Mouse (Mus musculus): ENCODE results near the gene Emsy. TPM values are rescaled to one million over a fixed set of nuclear protein-coding genes. Genes with fewer than 3 reads are reported as not detected.

Emsy gene
- polyA plus RNA-seq, 1 experiment from 2014 or later: 64.3 TPM

DNA sequence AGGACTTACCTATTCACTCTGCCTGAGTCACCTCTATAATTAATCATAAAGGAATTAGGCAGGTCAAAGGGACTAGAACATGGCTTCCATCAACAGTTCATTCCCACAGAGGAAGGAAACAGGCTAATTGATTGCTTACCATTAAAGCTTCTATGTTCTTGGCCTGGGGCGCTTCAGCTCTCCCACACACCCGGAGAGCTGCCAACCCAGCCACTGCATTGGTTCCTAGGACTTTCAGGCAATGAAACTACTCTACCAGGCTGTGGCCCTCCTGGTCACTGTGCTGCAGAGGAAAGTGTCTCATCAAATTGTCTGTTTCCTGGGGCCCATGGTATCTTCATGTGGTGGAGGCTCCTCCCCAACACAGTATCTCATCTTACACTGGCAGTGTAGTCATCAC lies 20.9 kb upstream of the Emsy start:
- H3K9ac ChIP-seq (ENCODE audit: low read length): no peak overlapping the region
- H3K27me3 ChIP-seq (ENCODE audit: control insufficient read depth, insufficient read depth, low read length): no peaks in the 10 kb centered on the region
- H3K4me1 ChIP-seq (ENCODE audit: control insufficient read depth, insufficient read depth, low read length): peaks cover 4% of the 10 kb centered on the region; the same call in 1 of the 2 replicates
- H3K4me2 ChIP-seq (ENCODE audit: low read depth, severe bottlenecking): no peak overlapping the region
- H3K9me3 ChIP-seq (ENCODE audit: control insufficient read depth, low read length): no peaks in the 10 kb centered on the region
- no peak overlapping the region for H3K27ac ChIP-seq (replicated peaks; ENCODE audit: low read depth, low read length)
- no peak for ATAC-seq (ENCODE audit: insufficient number of reproducible peaks, low FRiP score, low TSS enrichment, low read depth)
- H3K36me3 ChIP-seq (ENCODE audit: control insufficient read depth, insufficient read depth, low read length): no peaks in the 10 kb centered on the region
- DNase-seq (ENCODE audit: low spot score): no peak
- 29% methylated on average over 2 of the region's 2 CpGs for WGBS
- no peak overlapping the region for H3K4me3 ChIP-seq (ENCODE audit: low read depth, low read length)

DNA sequence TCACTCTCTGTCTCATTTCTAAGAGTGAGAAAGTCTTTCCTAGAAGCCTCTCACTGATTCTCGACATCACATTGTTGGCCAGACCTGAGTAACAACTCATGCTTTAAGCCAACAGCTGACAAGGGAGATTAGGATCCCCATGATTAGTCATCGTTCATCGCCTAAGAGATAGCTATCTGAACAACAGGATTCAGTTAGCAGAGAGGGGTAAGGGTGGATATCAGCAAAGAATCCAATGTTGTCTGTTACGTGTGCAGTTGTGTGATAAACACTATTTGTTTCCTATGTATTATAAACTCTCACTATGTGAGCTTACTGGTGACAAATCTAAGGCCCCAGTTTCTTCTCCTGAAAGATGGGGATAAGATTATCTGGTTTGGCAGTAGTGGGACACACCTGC lies 17.8 kb upstream of the Emsy start:
- H3K4me1 ChIP-seq (ENCODE audit: control insufficient read depth, insufficient read depth, low read length): peaks cover 14% of the 10 kb centered on the region
- no peak overlapping the region for H3K27ac ChIP-seq (replicated peaks; ENCODE audit: low read depth, low read length)
- H3K36me3 ChIP-seq (ENCODE audit: control insufficient read depth, insufficient read depth, low read length): no peaks in the 10 kb centered on the region
- no peaks in the 10 kb centered on the region for H3K27me3 ChIP-seq (ENCODE audit: control insufficient read depth, insufficient read depth, low read length)
- no peak overlapping the region for H3K9ac ChIP-seq (ENCODE audit: low read length)
- no peak for DNase-seq (ENCODE audit: low spot score)
- no peak overlapping the region for H3K4me2 ChIP-seq (ENCODE audit: low read depth, severe bottlenecking)
- H3K9me3 ChIP-seq (ENCODE audit: control insufficient read depth, low read length): no peaks in the 10 kb centered on the region
- WGBS: 81% methylated on average over 4 of the region's 4 CpGs
- H3K4me3 ChIP-seq (ENCODE audit: low read depth, low read length): no peak overlapping the region
- no peak for ATAC-seq (ENCODE audit: insufficient number of reproducible peaks, low FRiP score, low TSS enrichment, low read depth)

DNA sequence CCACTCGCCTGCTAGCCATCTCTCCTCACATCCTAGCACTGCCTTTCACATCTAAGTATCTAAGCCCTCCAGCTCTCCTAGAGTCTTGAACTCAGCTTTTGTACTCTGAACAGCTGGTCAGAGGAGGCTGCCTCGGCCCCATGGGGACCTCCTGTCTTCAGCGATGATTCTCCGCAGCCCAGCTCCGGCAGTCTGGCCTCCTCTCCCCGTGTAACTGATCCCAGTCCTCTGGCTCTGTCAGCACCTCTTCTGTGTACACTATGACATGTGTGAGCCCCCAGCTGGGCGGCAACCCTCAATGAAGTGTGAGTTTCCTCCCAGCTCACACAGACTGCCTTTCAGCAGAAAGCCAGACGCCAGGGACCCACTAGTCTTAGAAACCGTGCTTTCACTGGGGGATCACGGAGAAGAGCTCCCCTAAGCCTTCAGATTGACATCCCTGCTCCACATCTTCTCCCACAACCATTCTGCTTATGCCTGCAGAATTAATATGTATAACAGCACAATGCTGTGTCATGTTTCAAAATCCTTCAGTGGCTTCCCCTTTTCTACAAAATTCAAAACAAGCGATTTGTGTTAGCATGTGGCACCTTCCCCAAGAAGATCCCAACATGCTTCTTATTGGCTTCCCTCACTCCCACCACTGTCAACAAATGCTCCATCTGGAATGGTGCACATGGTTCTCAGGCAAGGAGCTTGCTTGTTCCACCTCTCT lies 15.8 kb upstream of the Emsy start:
- H3K27me3 ChIP-seq (ENCODE audit: control insufficient read depth, insufficient read depth, low read length): no peaks in the 10 kb centered on the region
- WGBS: 41% methylated on average over 11 of the region's 11 CpGs
- peaks cover 17% of the 10 kb centered on the region for H3K4me1 ChIP-seq (ENCODE audit: control insufficient read depth, insufficient read depth, low read length)
- H3K9ac ChIP-seq (ENCODE audit: low read length): no peak overlapping the region
- H3K36me3 ChIP-seq (ENCODE audit: control insufficient read depth, insufficient read depth, low read length): no peaks in the 10 kb centered on the region
- DNase-seq (ENCODE audit: low spot score) (peak; percentile 69), ATAC-seq (ENCODE audit: insufficient number of reproducible peaks, low FRiP score, low TSS enrichment, low read depth) (peak; percentile 76; the same call in 1 of the 2 replicates)
- H3K27ac ChIP-seq (replicated peaks; ENCODE audit: low read depth, low read length): peak overlapping the region; percentile 60
- no peak overlapping the region for H3K4me3 ChIP-seq (ENCODE audit: low read depth, low read length)
- no peaks in the 10 kb centered on the region for H3K9me3 ChIP-seq (ENCODE audit: control insufficient read depth, low read length)
- no peak overlapping the region; the same call in 1 of the 2 replicates for H3K4me2 ChIP-seq (ENCODE audit: low read depth, severe bottlenecking)

DNA sequence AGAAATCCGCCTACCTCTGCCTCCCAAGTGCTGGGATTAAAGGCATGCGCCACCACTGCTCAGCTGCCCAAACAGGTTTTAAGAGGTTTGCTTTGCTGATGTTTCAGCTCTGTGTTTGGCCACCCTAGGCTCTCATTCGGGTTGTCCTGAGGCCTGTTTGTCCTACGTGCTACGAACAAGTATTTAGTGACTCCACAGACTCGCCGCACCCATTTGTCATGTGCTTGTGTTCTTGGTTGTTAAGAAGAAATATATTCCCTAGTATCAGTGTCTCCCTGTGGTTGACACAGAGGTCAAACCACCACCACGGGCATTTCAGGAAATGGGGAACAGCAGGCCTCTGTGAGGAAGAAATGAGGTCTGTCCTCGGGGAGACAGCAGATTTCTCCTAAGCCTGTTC lies 14.8 kb upstream of the Emsy start:
- DNase-seq (ENCODE audit: low spot score): no peak
- no peak for ATAC-seq (ENCODE audit: insufficient number of reproducible peaks, low FRiP score, low TSS enrichment, low read depth)
- peak overlapping the region; percentile 60; the same call in 1 of the 2 replicates for H3K27ac ChIP-seq (replicated peaks; ENCODE audit: low read depth, low read length)

DNA sequence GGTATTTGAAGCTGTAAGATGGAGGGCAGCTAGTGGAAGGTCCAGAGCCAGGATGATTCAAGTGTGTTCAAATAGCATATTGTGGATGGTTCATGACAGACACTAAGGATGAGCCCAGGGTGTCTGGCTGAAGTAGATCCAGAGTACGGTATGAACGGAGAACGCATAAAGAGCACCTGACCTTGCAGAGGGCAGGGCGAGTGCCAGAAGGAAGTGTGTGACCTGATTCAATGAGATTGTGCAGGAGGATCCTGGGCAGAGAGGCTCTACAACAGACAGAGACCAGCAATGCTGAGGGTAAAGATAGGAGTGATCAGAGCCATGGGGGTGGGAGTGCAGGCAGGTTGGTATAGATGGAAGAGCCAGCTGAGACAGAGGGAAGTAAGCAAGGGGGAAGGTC lies 14.2 kb upstream of the Emsy start:
- WGBS: 85% methylated on average over 4 of the region's 4 CpGs
- no peak overlapping the region for H3K4me3 ChIP-seq (ENCODE audit: low read depth, low read length)
- H3K27ac ChIP-seq (replicated peaks; ENCODE audit: low read depth, low read length): no peak overlapping the region
- H3K9ac ChIP-seq (ENCODE audit: low read length): no peak overlapping the region
- peaks cover 17% of the 10 kb centered on the region for H3K4me1 ChIP-seq (ENCODE audit: control insufficient read depth, insufficient read depth, low read length)
- no peak for ATAC-seq (ENCODE audit: insufficient number of reproducible peaks, low FRiP score, low TSS enrichment, low read depth)
- no peak overlapping the region for H3K4me2 ChIP-seq (ENCODE audit: low read depth, severe bottlenecking)
- no peaks in the 10 kb centered on the region for H3K36me3 ChIP-seq (ENCODE audit: control insufficient read depth, insufficient read depth, low read length)
- no peak for DNase-seq (ENCODE audit: low spot score)
- H3K27me3 ChIP-seq (ENCODE audit: control insufficient read depth, insufficient read depth, low read length): no peaks in the 10 kb centered on the region
- H3K9me3 ChIP-seq (ENCODE audit: control insufficient read depth, low read length): no peaks in the 10 kb centered on the region

More for the DNA sequence above, 14.8 kb upstream of the Emsy start:
- 40% methylated on average over 9 of the region's 9 CpGs for WGBS
- no peak overlapping the region for H3K4me2 ChIP-seq (ENCODE audit: low read depth, severe bottlenecking)
- H3K27me3 ChIP-seq (ENCODE audit: control insufficient read depth, insufficient read depth, low read length): no peaks in the 10 kb centered on the region
- no peak overlapping the region for H3K4me3 ChIP-seq (ENCODE audit: low read depth, low read length)
- no peaks in the 10 kb centered on the region for H3K9me3 ChIP-seq (ENCODE audit: control insufficient read depth, low read length)
- no peaks in the 10 kb centered on the region for H3K36me3 ChIP-seq (ENCODE audit: control insufficient read depth, insufficient read depth, low read length)
- no peak overlapping the region for H3K9ac ChIP-seq (ENCODE audit: low read length)
- H3K4me1 ChIP-seq (ENCODE audit: control insufficient read depth, insufficient read depth, low read length): peaks cover 17% of the 10 kb centered on the region

DNA sequence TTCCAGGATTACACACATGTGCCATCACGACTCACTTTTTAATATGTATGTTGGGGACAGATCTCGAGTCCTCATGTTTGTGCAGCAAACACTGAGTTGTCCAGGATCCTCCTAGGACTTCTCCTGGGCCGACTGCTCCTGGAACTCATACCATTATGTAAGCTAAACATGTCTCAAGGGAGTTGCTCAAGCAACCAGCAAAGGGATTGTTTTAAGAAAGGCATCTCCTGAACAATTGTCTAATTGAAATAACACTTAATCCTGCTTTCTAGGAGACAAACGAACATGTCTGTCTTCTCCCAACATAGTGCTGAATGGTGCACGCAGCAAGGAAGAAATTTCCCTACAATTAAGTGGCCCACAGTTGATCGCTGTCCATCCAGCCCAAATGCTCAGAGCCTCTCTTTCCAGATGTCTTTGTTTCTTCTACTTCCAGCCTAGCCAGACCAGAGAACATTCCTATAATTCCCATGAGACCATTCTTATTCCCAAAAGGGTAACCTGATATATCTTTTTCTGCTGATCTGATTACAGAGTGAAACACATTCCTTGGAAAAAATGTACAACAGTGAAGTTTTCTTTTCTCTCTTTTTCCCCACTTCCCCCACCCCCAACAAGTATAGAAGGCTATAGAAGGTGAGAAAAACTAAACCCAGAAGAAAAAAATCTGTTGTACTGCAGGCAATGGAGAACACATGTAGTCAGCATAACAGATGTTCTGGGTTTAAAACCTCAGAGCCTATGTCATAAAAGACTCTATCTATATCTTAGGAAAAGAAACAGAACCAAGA lies 11.6 kb upstream of the Emsy start:
- Histone ChIP-seq H3K36me3 (ENCODE audit: control insufficient read depth, insufficient read depth, low read length) (no peaks in the 10 kb centered on the region), H3K27ac (replicated peaks; ENCODE audit: low read depth, low read length) (peak overlapping the region; percentile 15; the same call in 1 of the 2 replicates), H3K9ac (ENCODE audit: low read length) (no peak overlapping the region), H3K4me2 (ENCODE audit: low read depth, severe bottlenecking) (no peak overlapping the region), H3K4me1 (ENCODE audit: control insufficient read depth, insufficient read depth, low read length) (peaks cover 17% of the 10 kb centered on the region), H3K4me3 (ENCODE audit: low read depth, low read length) (no peak overlapping the region), H3K27me3 (ENCODE audit: control insufficient read depth, insufficient read depth, low read length) (no peaks in the 10 kb centered on the region), H3K9me3 (ENCODE audit: control insufficient read depth, low read length) (no peaks in the 10 kb centered on the region)
- DNase-seq (ENCODE audit: low spot score): no peak
- 73% methylated on average over 6 of the region's 6 CpGs for WGBS
- peak; percentile 68; the same call in 1 of the 2 replicates for ATAC-seq (ENCODE audit: insufficient number of reproducible peaks, low FRiP score, low TSS enrichment, low read depth)

DNA sequence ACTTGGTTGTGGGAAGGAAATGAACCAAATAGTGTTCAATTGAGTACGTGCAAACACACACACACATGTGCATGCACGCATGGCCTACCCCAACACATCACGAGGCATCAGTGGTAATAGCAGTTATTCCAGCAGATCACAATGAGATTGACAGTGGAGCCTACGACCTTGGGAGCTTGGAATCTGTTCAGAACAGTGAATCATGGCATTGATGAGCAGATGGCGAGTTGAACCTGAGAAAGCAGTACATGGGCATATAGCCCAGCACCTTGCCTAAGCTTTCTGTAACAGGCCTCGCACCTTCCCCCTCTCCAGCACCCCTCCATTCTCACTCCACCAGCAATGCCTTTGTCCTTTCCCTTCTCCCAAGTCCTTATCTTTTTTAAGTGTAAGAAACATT lies 9.1 kb upstream of the Emsy start:
- H3K4me3 ChIP-seq (ENCODE audit: low read depth, low read length): no peak overlapping the region
- no peaks in the 10 kb centered on the region for H3K27me3 ChIP-seq (ENCODE audit: control insufficient read depth, insufficient read depth, low read length)
- WGBS: 88% methylated on average over 6 of the region's 6 CpGs
- peaks cover 3% of the 10 kb centered on the region; the same call in 1 of the 2 replicates for H3K4me1 ChIP-seq (ENCODE audit: control insufficient read depth, insufficient read depth, low read length)
- ATAC-seq (ENCODE audit: insufficient number of reproducible peaks, low FRiP score, low TSS enrichment, low read depth): no peak
- no peak for DNase-seq (ENCODE audit: low spot score)
- H3K9me3 ChIP-seq (ENCODE audit: control insufficient read depth, low read length): no peaks in the 10 kb centered on the region
- no peak overlapping the region for H3K9ac ChIP-seq (ENCODE audit: low read length)
- H3K4me2 ChIP-seq (ENCODE audit: low read depth, severe bottlenecking): no peak overlapping the region
- H3K27ac ChIP-seq (replicated peaks; ENCODE audit: low read depth, low read length): no peak overlapping the region
- no peaks in the 10 kb centered on the region for H3K36me3 ChIP-seq (ENCODE audit: control insufficient read depth, insufficient read depth, low read length)

DNA sequence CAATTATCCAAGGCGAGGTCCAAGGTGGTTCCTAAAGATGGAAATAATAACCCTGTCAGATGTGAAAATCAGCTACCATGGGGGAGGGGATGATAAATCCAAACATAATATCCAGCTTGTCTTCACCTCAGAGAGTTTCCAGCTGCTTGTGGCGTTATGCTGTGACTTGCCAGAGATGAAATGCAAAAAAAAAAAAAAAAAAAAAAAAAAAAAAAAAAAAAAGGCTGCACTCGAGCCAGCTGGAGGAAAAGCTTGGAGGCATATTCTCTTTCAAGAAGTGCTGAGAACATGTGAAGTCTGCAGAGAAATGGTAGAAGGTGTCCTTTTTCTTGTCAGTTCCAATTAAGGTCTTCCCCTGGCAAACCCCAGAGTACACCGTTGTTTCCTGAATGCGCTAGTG lies 8.6 kb upstream of the Emsy start:
- no peak overlapping the region for H3K27ac ChIP-seq (replicated peaks; ENCODE audit: low read depth, low read length)
- peaks cover 3% of the 10 kb centered on the region; the same call in 1 of the 2 replicates for H3K4me1 ChIP-seq (ENCODE audit: control insufficient read depth, insufficient read depth, low read length)
- H3K36me3 ChIP-seq (ENCODE audit: control insufficient read depth, insufficient read depth, low read length): no peaks in the 10 kb centered on the region
- H3K4me3 ChIP-seq (ENCODE audit: low read depth, low read length): no peak overlapping the region
- DNase-seq (ENCODE audit: low spot score): no peak
- H3K9ac ChIP-seq (ENCODE audit: low read length): no peak overlapping the region
- no peaks in the 10 kb centered on the region for H3K27me3 ChIP-seq (ENCODE audit: control insufficient read depth, insufficient read depth, low read length)
- no peak for ATAC-seq (ENCODE audit: insufficient number of reproducible peaks, low FRiP score, low TSS enrichment, low read depth)
- no peak overlapping the region for H3K4me2 ChIP-seq (ENCODE audit: low read depth, severe bottlenecking)
- H3K9me3 ChIP-seq (ENCODE audit: control insufficient read depth, low read length): no peaks in the 10 kb centered on the region
- WGBS: 51% methylated on average over 5 of the region's 5 CpGs
